Mouse (Mus musculus): ENCODE measurements at regions not wholly inside any gene's neighbourhood (a gene's known extent, or its start where the extent isn't known, plus 50 kb on each side); places are given as distances from the start of the nearest gene placed in this dataset.

GRCm38 (mm10) chr4:8291528-8292492, 53.0 kb upstream of the Car8 start:
- Histone ChIP-seq H3K4me3 (ENCODE audit: extremely low read depth, insufficient read depth, insufficient read length) (no peak overlapping the region), H3K27me3 (ENCODE audit: control insufficient read depth, insufficient read depth, low read length) (no peaks in the 10 kb centered on the region), H3K36me3 (ENCODE audit: control insufficient read depth, insufficient read depth, low read length) (no peaks in the 10 kb centered on the region), H3K4me1 (ENCODE audit: control insufficient read depth, insufficient read depth, insufficient read length) (no peaks in the 10 kb centered on the region), H3K27ac (ENCODE audit: insufficient read depth, low read length) (no peak overlapping the region)
- no peak for DNase-seq (ENCODE audit: low read depth in 1 of 2, low spot score in 2 of 2)
- WGBS: 73% methylated on average over 11 of the region's 11 CpGs
- no peak for TF ChIP-seq CTCF (IDR thresholded peaks at IDR 0.05; ENCODE audit: extremely low read depth, insufficient read depth, insufficient read length, insufficient replicate concordance)
- no peak for TF ChIP-seq POLR2A (IDR thresholded peaks at IDR 0.05; ENCODE audit: low read depth, low read length)

- Histone ChIP-seq H3K36me3 (ENCODE audit: control insufficient read depth, insufficient read depth, low read length) (no peaks in the 10 kb centered on the region), H3K4me1 (ENCODE audit: control insufficient read depth, insufficient read depth, insufficient read length) (no peaks in the 10 kb centered on the region), H3K4me3 (ENCODE audit: extremely low read depth, insufficient read depth, insufficient read length) (no peak overlapping the region), H3K27ac (ENCODE audit: insufficient read depth, low read length) (no peak overlapping the region), H3K27me3 (ENCODE audit: control insufficient read depth, insufficient read depth, low read length) (no peaks in the 10 kb centered on the region)
- WGBS: 48% methylated on average over 5 of the region's 5 CpGs
- TF ChIP-seq CTCF (IDR thresholded peaks at IDR 0.05; ENCODE audit: extremely low read depth, insufficient read depth, insufficient read length, insufficient replicate concordance) (no peak), POLR2A (IDR thresholded peaks at IDR 0.05; ENCODE audit: low read depth, low read length) (no peak)
- DNase-seq (ENCODE audit: low read depth in 1 of 2, low spot score in 2 of 2): no peak
These were observed 51.1 kb upstream of the Car8 start for GRCm38 (mm10) chr4:8289901-8290300.
